Mouse (Mus musculus): ENCODE measurements around the gene Dlx2. TPM values are rescaled to one million over a fixed set of nuclear protein-coding genes. Genes with fewer than 3 reads are reported as not detected.

The Dlx2 gene
- total and polyA plus RNA-seq, 3 experiments, result not detected

DNA sequence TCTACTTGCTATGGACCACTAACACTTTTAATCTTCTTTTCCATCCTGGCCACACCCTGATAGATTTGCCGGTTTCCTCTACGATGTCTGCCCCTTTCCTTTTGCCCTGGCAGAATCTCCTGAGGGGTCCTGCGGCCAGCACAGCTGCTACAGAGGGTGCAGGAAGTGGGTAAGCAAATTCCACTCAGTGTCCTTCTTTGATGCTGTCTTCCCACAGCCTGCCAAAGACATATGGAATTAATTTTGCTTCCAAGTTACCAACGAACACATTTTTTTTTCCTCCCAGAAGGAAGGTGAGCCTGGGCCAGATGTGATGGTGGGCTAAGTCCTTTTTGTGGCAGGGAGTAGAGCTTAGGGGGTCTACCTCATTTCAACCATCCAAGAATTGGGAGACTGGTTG, 27.2 kb upstream of the Dlx2 start:
- Histone ChIP-seq H3K9me3 (replicated peaks) (no peaks in the 10 kb centered on the region), H3K27me3 (ENCODE audit: insufficient read depth, low read length) (peaks cover 25% of the 10 kb centered on the region), H3K4me3 (ENCODE audit: low read depth, low read length) (no peak overlapping the region), H3K4me1 (ENCODE audit: insufficient read depth, low read depth, low read length) (no peaks in the 10 kb centered on the region), H3K36me3 (replicated peaks) (no peaks in the 10 kb centered on the region)
- ATAC-seq (ENCODE audit: extremely low read depth, insufficient number of reproducible peaks, low FRiP score, poor library complexity, severe bottlenecking) (no peak), DNase-seq (ENCODE audit: low spot score) (no peak)
- TF ChIP-seq POLR2AphosphoS5 (IDR thresholded peaks at IDR 0.05; ENCODE audit: insufficient replicate concordance, low read depth, low read length) (no peak), GATA2 (IDR thresholded peaks at IDR 0.05; ENCODE audit: borderline replicate concordance, low read depth, low read length) (no peak), GATA1 (IDR thresholded peaks at IDR 0.05; ENCODE audit: borderline replicate concordance, low read length) (no peak), CTCF (IDR thresholded peaks at IDR 0.05; ENCODE audit: low read depth, low read length) (no peak), TAL1 (conservative IDR thresholded peaks at IDR 0.05; ENCODE audit: low read depth, low read length) (no peak)

DNA sequence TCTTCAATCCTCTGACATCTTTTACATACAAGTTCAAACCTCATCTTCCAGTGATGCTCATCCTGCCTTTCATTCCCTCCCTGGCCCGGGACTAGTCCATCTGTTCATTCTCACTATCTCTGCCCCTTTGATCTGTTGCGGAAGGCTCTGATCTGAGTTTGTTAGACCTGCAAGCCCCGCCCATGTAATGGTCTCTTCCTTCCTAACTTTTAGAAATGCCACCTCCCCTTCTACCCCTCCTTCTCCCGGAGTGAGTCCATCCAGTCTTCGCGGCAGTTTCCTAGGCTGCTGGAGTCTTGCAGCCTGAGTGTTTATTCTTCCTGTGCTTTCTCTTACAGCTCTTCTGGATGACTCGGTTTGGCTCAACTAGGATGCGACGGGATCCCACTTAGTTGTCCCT, 19.9 kb upstream of the Dlx2 start:
- H3K4me3 ChIP-seq (ENCODE audit: low read depth, low read length), result no peak overlapping the region
- H3K9me3 ChIP-seq (replicated peaks), result no peaks in the 10 kb centered on the region
- no peaks in the 10 kb centered on the region for H3K4me1 ChIP-seq (ENCODE audit: insufficient read depth, low read depth, low read length)
- H3K27me3 ChIP-seq (ENCODE audit: insufficient read depth, low read length), result peaks cover 32% of the 10 kb centered on the region
- DNase-seq (ENCODE audit: low spot score), result no peak
- H3K36me3 ChIP-seq (replicated peaks), result no peaks in the 10 kb centered on the region
- no peak for ATAC-seq (ENCODE audit: extremely low read depth, insufficient number of reproducible peaks, low FRiP score, poor library complexity, severe bottlenecking)
- TF ChIP-seq GATA1 (IDR thresholded peaks at IDR 0.05; ENCODE audit: borderline replicate concordance, low read length) (no peak), GATA2 (IDR thresholded peaks at IDR 0.05; ENCODE audit: borderline replicate concordance, low read depth, low read length) (no peak), CTCF (IDR thresholded peaks at IDR 0.05; ENCODE audit: low read depth, low read length) (no peak), POLR2AphosphoS5 (IDR thresholded peaks at IDR 0.05; ENCODE audit: insufficient replicate concordance, low read depth, low read length) (no peak), TAL1 (conservative IDR thresholded peaks at IDR 0.05; ENCODE audit: low read depth, low read length) (no peak)

DNA sequence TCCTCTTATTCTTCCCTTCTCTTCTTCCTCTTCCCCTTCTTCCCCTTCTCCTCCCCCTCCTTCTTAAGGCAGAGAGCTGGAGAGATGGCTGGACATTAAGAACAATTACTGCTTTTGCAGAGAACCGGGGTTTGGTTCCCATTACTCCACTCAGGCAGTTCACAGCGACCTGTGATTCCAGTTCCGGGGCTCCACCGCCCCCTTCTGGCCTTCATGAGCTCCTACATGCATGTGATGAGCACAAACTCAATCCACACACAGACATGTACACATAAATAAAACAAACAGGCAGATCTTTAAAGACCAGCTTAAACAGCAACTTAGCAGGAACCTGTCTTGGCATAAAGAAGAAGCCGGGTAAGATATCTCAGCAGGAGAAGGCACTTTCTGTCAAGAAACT, 9.5 kb upstream of the Dlx2 start:
- H3K27me3 ChIP-seq (ENCODE audit: insufficient read depth, low read length), result peaks cover 31% of the 10 kb centered on the region
- no peak for ATAC-seq (ENCODE audit: extremely low read depth, insufficient number of reproducible peaks, low FRiP score, poor library complexity, severe bottlenecking)
- H3K36me3 ChIP-seq (replicated peaks), result no peaks in the 10 kb centered on the region
- H3K4me3 ChIP-seq (ENCODE audit: low read depth, low read length), result no peak overlapping the region
- H3K4me1 ChIP-seq (ENCODE audit: insufficient read depth, low read depth, low read length), result no peaks in the 10 kb centered on the region
- no peak for DNase-seq (ENCODE audit: low spot score)
- TF ChIP-seq TAL1 (conservative IDR thresholded peaks at IDR 0.05; ENCODE audit: low read depth, low read length), result no peak
- no peak for TF ChIP-seq CTCF (IDR thresholded peaks at IDR 0.05; ENCODE audit: low read depth, low read length)
- no peak for TF ChIP-seq POLR2AphosphoS5 (IDR thresholded peaks at IDR 0.05; ENCODE audit: insufficient replicate concordance, low read depth, low read length)
- no peak for TF ChIP-seq GATA2 (IDR thresholded peaks at IDR 0.05; ENCODE audit: borderline replicate concordance, low read depth, low read length)
- peaks cover 13% of the 10 kb centered on the region for H3K9me3 ChIP-seq (replicated peaks)

- TF ChIP-seq POLR2AphosphoS5 (IDR thresholded peaks at IDR 0.05; ENCODE audit: insufficient replicate concordance, low read depth, low read length) (no peak), GATA1 (IDR thresholded peaks at IDR 0.05; ENCODE audit: borderline replicate concordance, low read length) (no peak), TAL1 (conservative IDR thresholded peaks at IDR 0.05; ENCODE audit: low read depth, low read length) (no peak), GATA2 (IDR thresholded peaks at IDR 0.05; ENCODE audit: borderline replicate concordance, low read depth, low read length) (no peak), CTCF (IDR thresholded peaks at IDR 0.05; ENCODE audit: low read depth, low read length) (no peak)
- H3K4me3 ChIP-seq (ENCODE audit: low read depth, low read length), result no peak overlapping the region
- peaks cover 31% of the 10 kb centered on the region for H3K27me3 ChIP-seq (ENCODE audit: insufficient read depth, low read length)
- peaks cover 2% of the 10 kb centered on the region for H3K9me3 ChIP-seq (replicated peaks)
- DNase-seq (ENCODE audit: low spot score), result no peak
- no peaks in the 10 kb centered on the region for H3K36me3 ChIP-seq (replicated peaks)
- no peak for ATAC-seq (ENCODE audit: extremely low read depth, insufficient number of reproducible peaks, low FRiP score, poor library complexity, severe bottlenecking)
- peaks cover 3% of the 10 kb centered on the region; the same call in 1 of the 2 replicates for H3K4me1 ChIP-seq (ENCODE audit: insufficient read depth, low read depth, low read length)
These were observed 5.2 kb upstream of the Dlx2 start for GRCm38 (mm10) chr2:71551704-71552103.

DNA sequence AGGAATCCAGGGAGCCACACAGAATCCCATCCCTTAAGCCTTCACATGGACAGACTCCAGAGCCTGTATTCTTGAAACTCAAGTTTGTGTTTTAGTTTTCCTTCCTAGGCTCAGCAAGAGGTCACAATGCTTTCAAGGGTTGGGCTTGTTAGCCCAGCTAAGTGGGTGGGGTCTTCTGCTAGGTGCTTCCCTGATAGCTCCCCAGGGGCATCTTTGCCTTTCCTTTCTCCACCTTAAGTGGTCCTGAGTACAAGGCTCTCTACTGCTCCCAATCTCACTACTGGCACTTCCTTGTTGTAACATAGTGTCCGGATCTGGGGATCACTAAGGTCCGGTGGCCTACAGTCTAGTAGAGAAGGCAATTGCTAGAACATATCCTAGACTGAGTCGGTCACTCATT, 3.8 kb upstream of the Dlx2 start:
- no peak for TF ChIP-seq GATA1 (IDR thresholded peaks at IDR 0.05; ENCODE audit: borderline replicate concordance, low read length)
- TF ChIP-seq POLR2AphosphoS5 (IDR thresholded peaks at IDR 0.05; ENCODE audit: insufficient replicate concordance, low read depth, low read length), result no peak
- no peak for TF ChIP-seq GATA2 (IDR thresholded peaks at IDR 0.05; ENCODE audit: borderline replicate concordance, low read depth, low read length)
- TF ChIP-seq TAL1 (conservative IDR thresholded peaks at IDR 0.05; ENCODE audit: low read depth, low read length), result no peak
- TF ChIP-seq CTCF (IDR thresholded peaks at IDR 0.05; ENCODE audit: low read depth, low read length), result no peak

GRCm38 (mm10) chr2:71547829-71548228, 1.3 kb upstream of the Dlx2 start:
- Histone ChIP-seq H3K4me3 (ENCODE audit: low read depth, low read length) (no peak overlapping the region), H3K9me3 (replicated peaks) (peaks cover 22% of the 10 kb centered on the region), H3K27me3 (ENCODE audit: insufficient read depth, low read length) (peaks cover 66% of the 10 kb centered on the region), H3K36me3 (replicated peaks) (no peaks in the 10 kb centered on the region), H3K4me1 (ENCODE audit: insufficient read depth, low read depth, low read length) (peaks cover 25% of the 10 kb centered on the region)
- no peak for DNase-seq (ENCODE audit: low spot score)
- ATAC-seq (ENCODE audit: extremely low read depth, insufficient number of reproducible peaks, low FRiP score, poor library complexity, severe bottlenecking), result peak; percentile 8; the same call in 1 of the 2 replicates
- TF ChIP-seq CTCF (IDR thresholded peaks at IDR 0.05; ENCODE audit: low read depth, low read length), result peak; percentile 60
- no peak for TF ChIP-seq GATA2 (IDR thresholded peaks at IDR 0.05; ENCODE audit: borderline replicate concordance, low read depth, low read length)

More for the DNA sequence above, 3.8 kb upstream of the Dlx2 start:
- no peak overlapping the region for H3K4me3 ChIP-seq (ENCODE audit: low read depth, low read length)
- peaks cover 15% of the 10 kb centered on the region for H3K4me1 ChIP-seq (ENCODE audit: insufficient read depth, low read depth, low read length)
- DNase-seq (ENCODE audit: low spot score) (no peak), ATAC-seq (ENCODE audit: extremely low read depth, insufficient number of reproducible peaks, low FRiP score, poor library complexity, severe bottlenecking) (no peak)
- H3K9me3 ChIP-seq (replicated peaks), result peaks cover 14% of the 10 kb centered on the region
- no peaks in the 10 kb centered on the region for H3K36me3 ChIP-seq (replicated peaks)
- H3K27me3 ChIP-seq (ENCODE audit: insufficient read depth, low read length), result peaks cover 45% of the 10 kb centered on the region
